Mouse (Mus musculus): ENCODE measurements around the gene Hspa1l.
"Not testable (repeated sequence)": the region's sequence is repeated elsewhere in the genome, so short reads cannot be mapped to it uniquely, and the experiment has no call there.

The Hspa1l gene

DNA sequence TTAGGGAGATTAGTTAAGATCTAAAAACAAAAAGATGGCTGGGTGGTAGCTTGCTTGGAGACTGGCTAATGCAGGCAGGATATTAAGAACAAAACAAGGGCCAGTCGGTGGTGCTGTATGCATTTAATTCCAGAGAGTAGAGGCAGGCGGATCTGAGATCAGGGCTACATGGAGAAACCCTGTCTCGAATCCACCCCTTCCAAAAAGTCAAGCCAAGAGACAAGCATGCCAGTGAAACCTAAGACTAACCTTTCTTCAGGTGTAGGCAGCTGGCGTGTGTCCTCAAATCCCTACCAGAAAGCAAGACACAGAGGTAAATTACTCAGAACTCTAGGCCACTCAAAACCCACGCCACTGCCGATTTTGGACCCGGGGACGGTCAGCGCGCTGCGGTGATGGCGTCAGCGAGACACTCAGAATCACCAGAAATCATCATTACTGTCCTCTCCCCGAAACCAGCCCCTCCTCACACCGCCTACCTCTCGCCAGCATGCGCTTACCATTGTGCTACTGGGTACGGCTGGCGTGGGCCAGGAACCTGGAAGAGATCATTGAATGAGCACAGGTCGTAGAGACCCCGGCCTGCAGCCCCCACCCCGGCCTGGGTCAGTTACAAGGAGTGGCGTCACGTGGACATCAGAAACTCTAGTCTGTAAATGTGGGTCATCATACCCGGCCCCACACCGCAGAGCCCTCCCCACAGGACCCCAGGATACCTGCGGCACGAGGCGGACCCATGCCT lies 20.7 kb upstream of the Hspa1l start:
- no peak for DNase-seq (ENCODE audit: low spot score)

DNA sequence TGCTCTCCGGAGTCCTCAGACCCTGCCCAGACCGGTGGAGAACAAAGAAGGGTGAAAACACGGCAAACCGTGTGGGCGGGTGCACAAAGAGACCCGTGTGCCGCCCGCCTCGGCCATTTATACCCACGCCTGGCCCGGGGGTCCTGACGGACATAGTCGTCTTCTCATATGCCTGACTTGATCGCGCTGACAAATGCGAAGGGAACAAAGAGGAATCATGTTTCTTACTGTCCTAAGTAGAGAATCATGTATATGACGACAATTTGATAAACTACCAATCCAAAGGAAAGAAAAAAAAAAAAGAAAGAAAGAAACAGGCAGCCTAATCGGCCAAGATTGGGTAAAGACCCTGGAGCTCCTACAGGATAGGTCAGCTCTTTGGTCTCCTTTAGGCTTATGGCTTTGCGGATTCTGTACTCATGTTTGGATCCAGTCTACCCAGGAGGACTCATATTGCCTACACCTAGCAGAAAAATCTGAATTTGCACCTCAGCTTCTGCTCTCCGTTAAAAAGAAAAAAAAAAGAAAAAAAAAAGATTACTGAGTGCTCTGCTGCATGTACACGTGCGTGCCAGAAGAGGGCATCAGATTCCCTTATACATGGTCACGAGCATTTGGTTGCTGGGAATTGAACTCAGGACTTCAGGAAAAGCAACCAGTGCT lies 20.0 kb upstream of the Hspa1l start:
- DNase-seq (ENCODE audit: low spot score): peak; percentile 74

DNA sequence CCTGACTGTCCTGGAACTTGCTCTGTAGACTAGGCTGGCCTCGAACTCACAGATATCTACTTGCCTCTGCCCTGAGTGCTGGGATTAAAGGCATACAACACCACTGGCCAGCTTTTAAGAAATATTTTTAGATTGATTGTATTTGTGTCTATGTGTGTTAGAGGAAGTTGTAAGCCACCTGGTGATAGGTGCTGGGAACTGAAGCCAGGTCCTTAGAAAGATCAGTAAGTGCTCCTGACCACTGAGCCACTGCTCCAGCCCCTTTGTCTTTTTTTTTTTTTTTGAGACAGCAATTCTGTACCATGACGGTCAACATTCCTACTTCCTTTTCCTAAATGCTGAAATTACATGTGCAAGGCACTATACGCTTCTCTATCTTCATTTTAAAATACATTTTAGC lies 19.2 kb upstream of the Hspa1l start:
- DNase-seq (ENCODE audit: low spot score): no peak

DNA sequence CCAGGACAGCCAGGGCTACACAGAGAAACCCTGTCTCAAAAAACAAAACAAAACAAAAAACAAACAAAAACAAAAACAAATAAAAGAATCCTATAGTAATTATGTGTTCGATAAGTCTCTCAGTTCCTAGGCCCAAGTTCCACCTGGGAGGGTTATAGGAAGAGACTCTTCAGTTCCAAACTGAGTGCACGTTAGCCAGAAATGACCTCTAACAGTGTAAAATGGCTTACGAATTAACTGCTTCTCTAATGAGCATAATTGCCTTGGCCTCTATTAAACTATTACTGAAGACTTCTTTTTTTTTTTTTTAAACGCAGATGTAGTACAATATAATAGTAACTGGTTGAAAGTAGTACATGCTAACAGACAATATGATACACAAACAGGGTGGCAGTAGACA lies 18.6 kb upstream of the Hspa1l start:
- DNase-seq (ENCODE audit: low spot score): no peak

DNA sequence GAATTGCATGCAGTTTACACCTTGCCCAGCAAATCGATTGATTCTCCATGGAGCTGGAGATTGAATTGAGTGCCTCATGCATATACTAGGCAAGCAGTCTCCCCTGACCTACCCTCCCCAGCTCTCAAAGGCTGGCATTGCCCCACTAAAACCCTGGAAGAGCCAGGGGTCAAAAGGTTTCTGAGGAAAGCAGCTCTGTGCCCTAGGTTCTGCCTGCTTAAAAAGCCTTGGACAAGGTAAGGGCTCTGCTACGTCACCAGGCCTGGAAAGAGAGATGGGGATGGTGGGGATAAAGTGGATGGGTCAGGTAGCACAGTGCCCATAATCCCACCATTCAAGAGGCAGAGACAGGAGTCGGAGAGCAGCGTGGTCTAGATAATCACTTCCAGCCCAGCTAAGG lies 17.7 kb upstream of the Hspa1l start:
- no peak for DNase-seq (ENCODE audit: low spot score)

DNA sequence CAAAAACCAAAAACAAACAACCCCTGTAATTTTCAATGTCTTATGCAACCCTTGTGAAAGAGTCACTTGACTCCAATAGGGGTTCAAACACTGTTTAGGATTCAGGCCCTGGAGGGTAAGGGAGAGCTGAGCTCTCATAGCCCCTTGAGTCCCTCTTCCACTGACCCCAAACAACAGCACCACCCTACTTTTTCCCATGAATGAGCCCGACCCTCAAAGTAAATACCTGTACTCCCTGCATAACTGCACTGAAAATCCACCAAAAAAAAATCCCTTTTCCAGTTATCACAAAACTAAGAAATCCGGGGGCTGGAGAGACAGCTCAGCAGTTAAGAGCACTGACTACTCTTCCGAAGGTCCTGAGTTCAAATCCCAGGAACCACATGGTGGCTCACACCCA lies 16.6 kb upstream of the Hspa1l start:
- no peak for DNase-seq (ENCODE audit: low spot score)

DNA sequence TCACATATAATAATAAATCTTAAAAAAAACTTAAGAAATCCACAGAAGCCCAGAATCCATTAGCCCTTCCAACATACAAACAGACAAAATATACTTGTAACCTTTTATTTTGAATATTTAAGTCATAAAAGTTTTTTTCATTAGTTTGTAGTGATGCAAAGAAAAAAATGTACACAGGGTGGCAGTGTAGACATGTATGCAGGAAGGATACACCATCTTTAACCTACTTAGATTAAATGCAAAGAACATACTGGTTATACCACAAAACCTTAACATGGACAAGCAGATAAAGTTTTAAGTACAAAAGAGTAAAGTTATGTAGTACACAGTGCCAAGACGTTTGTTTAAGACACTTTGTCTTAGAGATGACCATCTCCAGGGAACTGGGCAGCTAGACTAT lies 16.2 kb upstream of the Hspa1l start:
- DNase-seq (ENCODE audit: low spot score): no peak

DNA sequence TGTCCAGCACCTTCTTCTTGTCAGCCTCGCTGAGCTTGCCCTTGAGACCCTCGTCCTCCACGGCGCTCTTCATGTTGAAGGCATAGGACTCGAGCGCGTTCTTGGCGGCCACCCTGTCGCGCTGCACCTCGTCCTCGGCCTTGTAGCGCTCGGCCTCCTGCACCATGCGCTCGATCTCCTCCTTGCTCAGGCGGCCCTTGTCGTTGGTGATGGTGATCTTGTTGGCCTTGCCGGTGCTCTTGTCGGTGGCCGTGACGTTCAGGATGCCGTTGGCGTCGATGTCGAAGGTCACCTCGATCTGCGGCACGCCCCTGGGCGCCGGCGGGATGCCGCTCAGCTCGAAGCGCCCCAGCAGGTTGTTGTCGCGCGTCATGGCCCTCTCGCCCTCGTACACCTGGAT lies 15.2 kb upstream of the Hspa1l start:
- not testable (repeated sequence) for DNase-seq (ENCODE audit: low spot score)

DNA sequence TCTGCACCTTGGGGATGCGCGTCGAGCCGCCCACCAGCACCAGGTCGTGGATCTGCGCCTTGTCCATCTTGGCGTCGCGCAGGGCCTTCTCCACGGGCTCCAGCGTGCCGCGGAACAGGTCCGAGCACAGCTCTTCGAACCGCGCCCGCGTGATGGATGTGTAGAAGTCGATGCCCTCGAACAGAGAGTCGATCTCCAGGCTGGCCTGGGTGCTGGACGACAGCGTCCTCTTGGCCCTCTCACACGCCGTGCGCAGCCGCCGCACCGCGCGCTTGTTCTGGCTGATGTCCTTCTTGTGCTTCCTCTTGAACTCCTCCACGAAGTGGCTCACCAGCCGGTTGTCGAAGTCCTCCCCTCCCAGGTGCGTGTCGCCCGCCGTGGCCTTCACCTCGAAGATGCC lies 14.5 kb upstream of the Hspa1l start:
- DNase-seq (ENCODE audit: low spot score): not testable (repeated sequence)

DNA sequence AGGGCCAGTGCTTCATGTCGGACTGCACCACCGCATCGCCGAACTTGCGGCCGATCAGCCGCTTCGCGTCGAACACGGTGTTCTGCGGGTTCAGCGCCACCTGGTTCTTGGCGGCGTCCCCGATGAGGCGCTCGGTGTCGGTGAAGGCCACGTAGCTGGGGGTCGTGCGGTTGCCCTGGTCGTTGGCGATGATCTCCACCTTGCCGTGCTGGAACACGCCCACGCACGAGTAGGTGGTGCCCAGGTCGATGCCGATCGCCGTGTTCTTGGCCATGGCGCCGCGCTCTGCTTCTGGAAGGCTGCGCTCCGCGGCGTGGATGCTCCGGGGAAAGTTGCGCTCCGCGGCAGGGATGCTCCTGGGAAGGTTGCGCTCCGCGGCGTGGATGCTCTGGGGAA lies 13.8 kb upstream of the Hspa1l start:
- not testable (repeated sequence) for DNase-seq (ENCODE audit: low spot score)

DNA sequence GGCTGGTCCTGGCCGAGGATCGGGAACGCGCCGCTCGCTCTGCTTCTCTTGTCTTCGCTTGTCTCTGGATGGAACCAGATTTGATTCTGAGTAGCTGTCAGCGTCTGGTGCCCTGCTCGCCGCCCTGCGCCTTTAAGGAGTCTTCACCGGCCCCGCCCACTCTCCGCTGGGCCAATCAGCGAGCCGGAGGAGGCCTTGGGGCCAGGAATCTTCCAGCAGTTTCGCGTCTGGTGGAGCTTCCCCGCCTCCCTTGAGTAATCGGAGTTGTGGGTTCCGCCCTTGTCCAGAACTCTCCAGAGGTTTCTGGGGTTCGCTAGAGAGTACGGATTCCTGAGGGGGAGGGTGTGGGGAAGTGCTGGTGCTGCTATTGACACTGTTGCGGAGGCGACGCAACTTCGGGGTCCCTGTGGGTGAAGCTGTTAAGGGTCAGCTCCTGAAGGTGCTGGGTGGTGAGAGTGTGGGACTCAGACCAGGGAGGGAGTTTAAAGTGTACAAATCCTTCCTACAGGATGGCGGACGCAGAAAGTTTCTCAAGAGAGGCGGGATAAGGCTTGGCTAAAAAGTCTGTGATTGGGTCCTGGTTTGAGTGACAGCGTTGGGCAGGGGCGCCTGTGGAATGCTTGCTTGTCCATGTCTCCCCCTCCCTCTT lies 13.2 kb upstream of the Hspa1l start, which contains the start of gene Hspa1b:
TSS of gene Hspa1b (minus strand) at position 109 of the 649 bp plus-strand sequence.
- peak; percentile 89 for DNase-seq (ENCODE audit: low spot score)

DNA sequence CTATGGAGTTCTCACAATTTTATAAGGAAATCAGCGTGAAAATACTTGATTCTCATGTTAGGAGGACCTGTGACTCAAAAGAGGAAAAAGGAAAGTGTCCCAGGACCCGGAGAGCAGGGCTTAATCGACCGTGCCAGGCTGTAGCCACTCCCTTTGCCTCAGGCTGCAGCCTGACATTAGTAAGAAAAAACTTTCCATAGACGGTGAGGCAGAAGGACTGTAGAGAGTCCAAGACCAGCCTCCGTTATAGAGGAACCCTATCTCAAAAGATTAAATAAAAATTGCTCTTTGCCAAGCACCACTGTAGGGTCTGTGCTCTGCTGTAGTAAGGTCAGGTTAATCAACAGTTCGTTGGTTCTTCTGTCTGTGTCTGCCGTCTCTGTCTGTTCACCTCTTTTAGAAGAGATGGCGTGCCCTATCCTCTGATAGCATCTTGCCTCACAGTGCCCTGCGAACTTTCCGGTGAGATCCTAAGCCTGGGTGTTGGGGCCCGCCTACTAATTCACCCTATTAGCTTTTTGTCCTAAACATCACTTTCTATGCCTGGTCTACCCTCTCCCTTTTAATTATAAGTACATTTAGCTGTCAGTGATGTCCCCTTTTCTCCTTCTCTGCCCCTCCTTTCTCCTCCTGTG lies 12.5 kb upstream of the Hspa1l start:
- DNase-seq (ENCODE audit: low spot score): peak; percentile 49

DNA sequence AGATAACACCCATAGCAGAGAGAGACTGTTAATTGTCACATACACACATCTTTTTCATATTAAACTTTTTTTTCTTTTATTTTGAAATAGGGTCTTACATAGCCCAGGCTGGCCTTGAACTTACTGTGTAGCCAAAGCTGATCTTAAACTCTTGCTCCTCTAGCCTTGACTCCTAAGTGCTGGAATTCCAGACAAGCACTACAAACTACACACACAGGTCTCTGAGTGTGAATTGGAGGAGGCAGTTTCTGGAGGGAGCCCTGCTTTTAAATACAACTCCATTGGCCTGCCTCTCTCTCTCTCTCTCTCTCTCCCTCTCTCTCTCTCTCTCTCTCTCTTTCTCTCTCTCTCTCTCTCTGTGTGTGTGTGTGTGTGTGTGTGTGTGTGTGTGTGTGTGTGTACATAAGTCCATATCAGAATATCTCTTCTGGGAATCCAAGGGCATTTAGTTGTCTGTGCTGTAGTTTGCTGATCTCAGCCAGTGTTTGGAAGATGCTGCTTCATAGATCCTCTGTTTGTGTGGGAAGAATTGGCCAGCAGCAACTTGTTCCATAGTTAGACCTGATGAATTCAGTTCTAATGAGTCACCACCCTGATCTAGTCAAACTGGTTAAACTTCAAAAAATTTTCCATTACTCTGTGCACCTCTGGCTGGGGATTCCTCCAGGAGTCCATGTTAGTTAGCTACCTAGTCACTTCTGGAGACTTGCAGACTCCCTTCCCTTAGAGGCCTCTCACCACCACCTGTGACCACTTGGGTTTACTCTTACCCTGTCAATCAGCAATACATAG lies 11.6 kb upstream of the Hspa1l start:
- DNase-seq (ENCODE audit: low spot score): no peak

DNA sequence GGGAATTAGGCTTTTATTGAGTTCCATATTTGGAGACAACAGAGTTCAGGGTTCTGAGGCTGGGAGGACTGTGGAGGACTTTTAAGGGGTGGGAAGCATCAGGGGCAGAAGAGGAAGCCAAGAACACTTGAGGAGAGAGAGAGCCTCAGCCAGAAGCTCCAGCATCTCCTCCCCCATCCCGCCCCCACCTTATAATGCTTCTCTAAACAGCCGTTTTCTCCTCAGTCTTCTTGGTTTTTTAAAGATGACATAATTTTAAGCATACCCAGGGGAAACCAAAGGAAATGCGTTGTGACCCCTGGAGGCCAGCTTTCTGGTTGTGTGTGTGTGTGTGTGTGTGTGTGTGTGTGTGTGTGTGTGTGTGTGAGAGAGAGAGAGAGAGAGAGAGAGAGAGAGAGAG lies 10.4 kb upstream of the Hspa1l start:
- DNase-seq (ENCODE audit: low spot score): no peak

DNA sequence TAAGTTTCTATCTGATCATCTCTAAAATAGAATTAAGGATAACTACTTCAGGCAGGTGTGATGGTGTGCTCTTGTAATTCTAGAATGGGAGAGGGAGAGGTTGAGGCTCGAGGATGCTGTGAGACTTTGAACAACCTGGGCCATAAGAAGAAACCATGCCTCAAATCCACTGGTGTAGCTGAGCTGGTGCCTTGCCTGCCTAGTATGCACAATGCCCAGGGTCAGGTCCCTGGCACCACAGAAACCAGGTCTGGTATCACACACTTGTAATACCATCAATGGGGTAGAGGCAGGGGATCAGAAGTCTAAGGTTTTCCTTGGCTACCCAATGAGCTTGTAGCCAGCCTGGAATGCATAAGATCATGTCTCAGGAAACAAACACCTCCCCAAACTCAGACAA lies 9.7 kb upstream of the Hspa1l start:
- DNase-seq (ENCODE audit: low spot score): no peak

DNA sequence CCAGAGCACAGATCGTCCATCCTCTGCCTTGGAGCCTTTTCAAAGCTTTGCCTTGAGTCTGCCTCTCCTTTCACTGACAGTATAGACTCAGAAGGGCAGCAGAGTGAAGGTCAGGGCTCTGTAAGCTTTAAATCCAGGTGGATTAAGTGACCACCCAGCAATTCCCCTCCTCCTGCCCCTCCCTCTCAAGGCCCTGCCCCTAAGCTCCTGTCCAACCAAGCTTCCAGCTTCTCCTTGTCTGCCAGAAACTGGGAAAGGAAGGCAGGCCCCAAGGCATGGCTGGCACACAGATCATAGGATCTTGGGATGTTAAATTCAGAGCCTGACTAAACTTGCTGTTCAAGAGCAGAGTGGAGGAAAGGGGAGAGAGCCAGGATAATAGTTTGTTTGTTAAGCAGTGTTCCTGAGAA lies 7.9 kb upstream of the Hspa1l start:
- no peak for DNase-seq (ENCODE audit: low spot score)

DNA sequence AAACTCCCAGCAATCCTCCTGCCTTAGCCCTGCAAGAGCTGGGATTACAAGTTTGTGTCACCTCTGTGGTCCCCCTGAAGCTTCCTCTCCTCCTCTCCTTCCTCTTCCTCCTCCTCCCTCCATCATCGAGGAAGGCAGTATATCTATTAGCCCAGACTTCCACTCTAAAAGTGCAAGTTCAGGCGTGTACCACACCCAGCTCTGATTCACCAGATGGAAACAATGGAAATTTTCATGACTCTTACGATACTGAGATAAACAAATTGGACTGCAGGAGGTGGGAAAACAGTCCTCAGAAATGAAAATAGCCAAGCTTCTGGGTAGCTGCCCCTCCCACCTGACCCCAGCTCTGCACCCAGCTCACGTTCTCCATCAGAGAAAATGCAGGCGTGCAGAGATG lies 6.9 kb upstream of the Hspa1l start:
- no peak for DNase-seq (ENCODE audit: low spot score)

DNA sequence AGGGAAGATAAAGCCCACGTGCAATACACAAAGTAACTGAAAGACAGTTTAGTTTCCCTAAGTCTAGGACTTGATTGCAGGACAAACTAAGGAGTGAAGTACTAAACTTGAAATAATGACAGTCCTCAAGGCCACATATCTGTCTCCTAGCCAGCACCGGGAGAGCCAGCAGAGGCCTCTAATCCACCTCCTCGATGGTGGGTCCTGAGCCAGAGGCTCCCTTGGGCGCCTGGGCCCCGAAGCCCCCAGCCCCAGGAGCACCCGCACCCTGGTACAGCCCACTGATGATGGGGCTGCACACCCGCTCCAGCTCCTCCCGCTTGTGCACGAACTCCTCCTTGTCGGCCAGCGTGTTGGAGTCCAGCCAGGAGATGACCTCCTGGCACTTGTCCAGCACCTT lies 2.7 kb upstream of the Hspa1l start, which contains the start of gene Gm20481:
TSS of gene Gm20481 (plus strand) at position 91 of the 400 bp plus-strand sequence.
- DNase-seq (ENCODE audit: low spot score): not testable (repeated sequence)

DNA sequence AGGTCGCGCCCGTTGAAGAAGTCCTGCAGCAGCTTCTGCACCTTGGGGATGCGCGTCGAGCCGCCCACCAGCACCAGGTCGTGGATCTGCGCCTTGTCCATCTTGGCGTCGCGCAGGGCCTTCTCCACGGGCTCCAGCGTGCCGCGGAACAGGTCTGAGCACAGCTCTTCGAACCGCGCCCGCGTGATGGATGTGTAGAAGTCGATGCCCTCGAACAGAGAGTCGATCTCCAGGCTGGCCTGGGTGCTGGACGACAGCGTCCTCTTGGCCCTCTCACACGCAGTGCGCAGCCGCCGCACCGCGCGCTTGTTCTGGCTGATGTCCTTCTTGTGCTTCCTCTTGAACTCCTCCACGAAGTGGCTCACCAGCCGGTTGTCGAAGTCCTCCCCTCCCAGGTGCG lies 1.7 kb upstream of the Hspa1l start:
- DNase-seq (ENCODE audit: low spot score): not testable (repeated sequence)

DNA sequence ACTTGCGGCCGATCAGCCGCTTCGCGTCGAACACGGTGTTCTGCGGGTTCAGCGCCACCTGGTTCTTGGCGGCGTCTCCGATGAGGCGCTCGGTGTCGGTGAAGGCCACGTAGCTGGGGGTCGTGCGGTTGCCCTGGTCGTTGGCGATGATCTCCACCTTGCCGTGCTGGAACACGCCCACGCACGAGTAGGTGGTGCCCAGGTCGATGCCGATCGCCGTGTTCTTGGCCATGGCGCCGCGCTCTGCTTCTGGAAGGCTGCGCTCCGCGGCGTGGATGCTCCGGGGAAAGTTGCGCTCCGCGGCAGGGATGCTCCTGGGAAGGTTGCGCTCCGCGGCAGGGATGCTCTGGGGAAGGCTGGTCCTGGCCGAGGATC lies 822 bp upstream of the Hspa1l start:
- DNase-seq (ENCODE audit: low spot score): not testable (repeated sequence)

DNA sequence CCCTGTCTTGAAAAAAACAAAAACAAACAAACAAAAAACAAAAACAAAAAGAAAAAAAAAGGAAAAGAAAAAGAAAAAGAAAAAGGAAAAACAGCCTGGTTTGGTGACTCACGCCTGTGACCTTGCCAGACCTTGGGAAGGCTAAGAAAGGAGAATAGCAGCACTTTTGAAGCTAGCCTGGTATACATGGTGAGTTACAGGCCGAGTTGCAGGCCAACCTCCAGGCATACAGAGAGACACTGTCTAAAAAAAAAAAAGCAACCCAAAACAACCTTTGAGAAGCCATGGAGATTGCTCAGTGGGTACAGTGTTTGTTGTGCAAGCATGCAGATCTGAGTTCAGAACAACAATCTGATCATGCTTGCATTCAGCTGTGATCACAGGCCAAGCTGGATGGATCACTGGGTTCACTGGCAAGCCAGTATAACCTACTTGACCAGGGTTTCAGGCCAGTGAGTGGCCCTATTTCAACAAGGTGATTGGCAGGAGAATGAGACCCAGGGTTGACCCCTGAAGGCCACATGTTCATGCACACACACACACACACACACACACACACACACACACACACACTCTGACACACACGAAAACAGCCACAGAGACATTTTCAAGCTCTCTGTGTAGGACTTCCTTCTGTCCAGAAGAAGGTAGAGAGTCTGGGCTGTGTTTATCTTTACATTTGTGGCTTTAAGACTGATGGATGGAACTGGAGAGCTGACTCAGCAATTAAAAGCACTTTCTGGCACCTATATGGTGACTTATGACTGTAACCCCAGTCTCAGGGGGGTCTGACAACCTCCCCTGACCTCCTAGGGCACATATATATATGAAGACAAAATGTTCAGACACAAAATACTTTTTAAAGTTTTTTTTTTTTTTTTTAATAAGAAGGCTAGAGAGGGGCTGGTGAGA lies 3.3 kb downstream of the Hspa1l start:
- DNase-seq (ENCODE audit: low spot score): no peak
